Mouse (Mus musculus) cerebellum, postnatal 36 days (tissue): ENCODE results near the gene Stat3.

Experiments
- DNase-seq, 2 experiments: peaks; one replicate each; pipeline ENCODE4 v3.0.0; 2021 to 2022; ENCODE audit warnings: mixed read lengths in 2 of 2

The Stat3 gene

DNA sequence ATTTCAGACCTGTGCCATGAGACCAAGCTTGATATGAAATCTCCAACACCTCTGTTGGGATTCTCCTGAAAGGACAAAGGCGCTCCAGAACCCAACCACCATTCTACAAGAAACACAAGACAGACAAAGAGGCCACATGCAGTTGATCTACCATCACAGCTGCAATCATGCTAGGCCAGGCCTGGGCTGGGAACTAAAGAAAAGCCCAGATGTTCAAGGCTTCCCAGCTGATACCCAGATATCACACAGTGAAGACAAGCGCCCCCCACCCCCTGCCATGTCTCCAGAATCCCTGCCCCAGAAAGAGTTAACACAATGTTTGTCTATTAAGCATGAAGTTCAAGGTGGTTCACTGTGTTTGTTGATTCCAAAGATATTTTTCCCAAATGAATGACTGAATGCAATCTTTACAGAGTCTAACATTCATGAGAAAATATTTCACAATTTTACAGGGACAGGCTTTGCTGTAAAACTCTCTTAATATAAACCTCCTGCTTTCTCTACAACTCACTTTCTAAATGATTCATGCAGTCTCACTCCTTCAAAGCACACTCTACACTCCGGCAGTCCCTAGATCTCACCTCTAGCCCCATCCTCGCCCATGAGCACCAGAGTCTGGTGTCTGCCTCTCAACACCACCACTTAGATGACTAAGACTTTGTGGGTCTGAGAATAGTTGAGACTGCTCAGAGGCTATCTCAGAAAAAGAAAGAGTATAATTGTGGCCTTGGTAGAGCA lies 18.3 kb downstream of the Stat3 start:
- no peak for DNase-seq

GRCm38 (mm10) chr11:100918007-100918406 lies 21.3 kb downstream of the Stat3 start:
- no peak for DNase-seq

DNA sequence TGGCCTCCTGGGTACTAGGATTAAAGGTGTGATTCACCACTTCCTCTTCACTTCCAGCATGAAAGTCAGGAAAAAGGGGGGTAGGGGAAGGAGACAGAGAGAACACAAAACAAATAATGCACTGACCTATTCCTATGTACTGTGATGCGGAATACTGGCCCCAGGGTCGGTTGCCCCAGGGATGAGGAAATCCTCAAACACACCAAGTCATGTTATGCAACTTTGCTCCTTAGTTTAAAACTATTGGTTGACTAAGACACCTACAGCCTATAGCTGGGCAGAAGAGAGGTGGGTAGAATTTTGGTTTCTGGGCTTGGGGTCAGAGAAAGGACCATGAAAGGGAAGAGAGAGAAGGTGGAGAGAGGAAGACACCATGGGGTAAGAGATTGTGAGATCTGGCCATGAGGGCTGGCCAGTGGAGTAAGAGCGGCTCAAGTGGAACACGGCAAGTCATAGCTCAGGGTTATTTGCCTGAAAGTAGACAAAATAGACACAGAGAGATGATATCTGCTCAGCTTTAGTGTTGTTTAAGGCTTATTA lies 22.8 kb downstream of the Stat3 start:
- no peak for DNase-seq

- DNase-seq: no peak
Observed at GRCm38 (mm10) chr11:100915063-100915462, 24.3 kb downstream of the Stat3 start.

GRCm38 (mm10) chr11:100914415-100914814 lies 24.9 kb downstream of the Stat3 start:
- no peak for DNase-seq

- no peak for DNase-seq
Observed at GRCm38 (mm10) chr11:100912401-100913155, 26.8 kb downstream of the Stat3 start.

DNA sequence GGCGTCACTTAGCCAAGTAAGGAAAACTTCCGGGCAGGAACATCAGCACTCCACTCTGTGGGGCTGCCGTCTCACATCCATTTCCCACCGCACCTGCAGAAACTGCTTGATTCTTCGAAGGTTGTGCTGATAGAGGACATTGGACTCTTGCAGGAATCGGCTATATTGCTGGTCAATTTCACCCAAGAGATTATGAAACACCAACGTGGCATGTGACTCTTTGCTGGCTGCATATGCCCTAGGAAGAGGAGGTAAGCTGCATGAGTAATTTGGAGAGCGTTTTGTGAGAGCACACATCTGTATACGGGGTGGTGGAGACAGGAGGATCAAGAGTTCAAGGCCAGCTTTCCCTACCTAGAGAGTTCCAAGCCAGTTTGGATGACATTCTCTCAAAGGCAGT lies 30.8 kb downstream of the Stat3 start:
- DNase-seq: no peak

DNA sequence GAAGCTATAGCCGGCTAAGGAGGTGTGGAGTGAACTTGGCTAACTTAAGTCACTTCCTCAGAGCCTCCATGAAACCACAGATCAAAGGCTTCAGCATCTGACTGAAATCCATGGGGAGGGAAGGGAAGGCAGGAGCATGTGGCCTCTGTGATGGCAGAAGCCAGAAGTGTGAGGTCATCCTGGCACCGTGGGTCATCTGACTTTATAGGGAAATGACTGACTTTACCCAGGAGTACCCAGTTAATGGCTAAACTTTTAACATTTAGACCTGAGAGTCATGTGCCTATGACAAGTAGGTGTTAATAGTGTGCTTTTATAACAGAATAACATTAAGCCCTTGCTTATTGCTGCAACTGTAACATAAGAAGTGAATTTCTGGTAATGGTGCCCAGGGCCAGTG lies 31.2 kb downstream of the Stat3 start:
- DNase-seq: no peak

GRCm38 (mm10) chr11:100906885-100907284 lies 32.5 kb downstream of the Stat3 start:
- no peak for DNase-seq

DNA sequence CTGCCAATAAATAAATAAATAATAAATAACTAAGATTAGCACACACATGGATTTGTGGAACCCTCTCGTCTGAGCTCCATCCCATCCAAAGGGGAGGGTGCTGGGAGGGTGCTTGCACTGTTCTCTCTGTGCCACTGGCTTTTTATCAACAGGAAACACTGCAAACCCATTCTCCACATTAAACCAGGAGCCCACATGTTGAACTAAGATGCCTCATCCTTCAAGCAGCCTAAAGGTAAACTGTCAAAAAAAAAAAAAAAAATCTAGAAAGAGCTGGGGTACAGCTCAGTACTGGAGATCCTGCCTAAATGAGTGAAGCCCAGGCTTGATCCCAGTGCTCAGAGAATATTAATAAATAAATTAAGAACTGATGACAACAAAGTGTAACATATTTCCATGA lies 33.4 kb downstream of the Stat3 start:
- DNase-seq: no peak

DNA sequence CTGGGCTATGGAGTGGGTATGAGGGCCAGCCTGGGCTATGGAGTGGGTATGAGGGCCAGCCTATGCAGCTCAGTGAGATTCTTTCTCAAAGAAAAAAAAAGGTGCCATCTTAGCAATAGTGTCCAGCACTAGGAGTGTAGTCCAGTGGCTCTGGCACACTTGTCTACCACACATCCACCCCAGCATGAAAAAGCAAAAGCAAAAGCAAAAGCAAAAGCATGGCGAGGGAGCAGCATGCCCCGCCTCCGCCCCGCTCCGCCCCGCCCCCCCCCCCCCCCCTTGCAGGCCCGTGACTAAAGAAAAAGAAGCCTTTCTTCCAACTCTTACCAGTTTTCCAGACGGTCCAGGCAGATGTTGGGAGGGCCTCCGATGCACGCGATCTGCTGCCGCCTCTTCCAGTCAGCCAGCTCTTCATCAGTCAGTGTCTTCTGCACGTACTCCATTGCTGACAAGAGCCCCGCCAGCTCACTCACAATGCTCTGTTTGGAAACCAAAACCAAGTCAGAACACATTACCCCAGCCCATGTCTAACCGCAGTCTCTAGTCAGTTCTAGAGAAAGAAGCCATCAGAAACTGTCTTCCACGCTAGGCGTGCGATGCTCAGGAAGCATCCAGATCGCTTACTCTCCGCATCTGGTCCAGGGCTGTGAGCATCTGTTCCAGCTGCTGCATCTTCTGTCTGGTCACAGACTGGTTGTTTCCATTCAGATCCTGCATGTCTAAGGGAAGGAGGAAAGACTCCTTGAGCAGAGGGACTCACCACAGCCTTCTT lies 34.6 kb downstream of the Stat3 start:
- DNase-seq: no peak

GRCm38 (mm10) chr11:100898441-100899199 lies 40.7 kb downstream of the Stat3 start:
- no peak for DNase-seq

GRCm38 (mm10) chr11:100897294-100898231 lies 41.8 kb downstream of the Stat3 start:
- DNase-seq: peak; percentile 61 to 63

GRCm38 (mm10) chr11:100896078-100896477 lies 43.3 kb downstream of the Stat3 start:
- DNase-seq: peak; percentile 56 to 64

DNA sequence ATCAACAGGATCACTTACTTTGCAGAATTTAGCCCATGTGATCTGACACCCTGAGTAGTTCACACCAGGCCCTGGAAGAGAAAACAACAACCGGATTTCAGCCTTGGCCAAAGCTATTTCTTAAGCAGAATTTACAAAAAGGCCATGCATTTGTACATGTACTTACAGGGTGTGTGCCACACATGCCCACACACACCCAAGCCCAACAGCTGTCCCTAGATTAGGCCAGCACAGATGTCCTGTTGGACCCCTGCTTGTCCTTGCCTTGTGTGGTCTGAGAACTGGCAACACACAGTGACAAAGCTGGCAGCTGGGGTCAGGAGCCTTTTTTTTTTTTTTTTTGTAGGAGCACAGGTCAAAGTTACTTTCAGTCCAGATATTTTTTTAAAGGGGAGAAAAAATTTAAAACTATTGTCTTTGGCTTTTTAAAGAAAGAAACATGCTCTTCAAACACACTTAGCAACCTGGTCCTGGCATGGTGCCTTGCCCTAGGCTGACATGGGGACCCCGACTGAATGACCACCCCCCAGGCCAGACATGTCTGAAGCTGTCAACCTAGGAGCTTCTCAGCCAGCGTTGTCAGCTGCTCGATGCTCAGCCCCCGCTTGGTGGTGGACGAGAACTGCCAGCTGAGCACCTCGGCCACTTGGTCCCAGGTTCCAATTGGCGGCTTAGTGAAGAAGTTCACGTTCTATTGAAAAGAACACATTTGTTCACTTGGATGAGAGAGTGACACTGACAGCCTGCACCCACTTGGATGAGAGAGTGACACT lies 45.0 kb downstream of the Stat3 start:
- no peak for DNase-seq

GRCm38 (mm10) chr11:100893482-100893881 lies 45.9 kb downstream of the Stat3 start:
- peak; percentile 87 to 88 for DNase-seq

- DNase-seq: no peak
Observed at GRCm38 (mm10) chr11:100892435-100892834, 46.9 kb downstream of the Stat3 start.

GRCm38 (mm10) chr11:100891256-100892123 lies 47.9 kb downstream of the Stat3 start:
- DNase-seq: no peak

- peak in 1 of 2 experiments; percentile 28 for DNase-seq
Observed at GRCm38 (mm10) chr11:100890481-100890880, 48.9 kb downstream of the Stat3 start.
